Mouse (Mus musculus): ENCODE data around the gene Zfp292.

DNA sequence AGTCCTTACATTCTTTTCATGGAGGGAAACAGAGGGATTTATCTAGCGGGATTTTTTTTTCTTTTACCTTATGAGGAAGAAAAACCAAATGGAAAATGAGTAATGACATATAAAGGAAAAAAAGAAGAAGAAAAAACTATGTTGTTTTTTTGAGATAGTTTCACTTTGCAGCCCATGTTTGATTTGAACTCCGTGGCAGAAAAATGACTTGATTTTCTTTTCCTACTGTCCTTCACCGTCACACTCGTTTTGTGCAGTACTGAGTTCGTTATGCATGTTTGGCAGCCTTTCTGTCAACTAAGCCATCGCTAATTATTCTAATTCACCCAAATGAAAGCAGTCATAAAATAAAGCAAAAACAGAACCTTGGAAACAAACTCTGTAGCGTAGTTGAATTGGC is 4.5 kb upstream of the Zfp292 start:
- TF ChIP-seq CTCF (IDR thresholded peaks at IDR 0.05; ENCODE audit: low read depth, low read length): no peak
- no peak for TF ChIP-seq POLR2A (IDR thresholded peaks at IDR 0.05; ENCODE audit: extremely low read depth, insufficient read depth, low read length)
